Mouse (Mus musculus) macrophage (primary cell): ENCODE results near the gene Pacsin3. TPM values are rescaled to one million over a fixed set of nuclear protein-coding genes. Genes with fewer than 3 reads are reported as not detected.

Experiments used
- H3K27ac ChIP-seq: fragments of 350-480 bp; formaldehyde crosslinking; 2 replicates; pipeline ENCODE4 v1.9.0; 2021
- H3K36me3 ChIP-seq: fragments of 350-480 bp; formaldehyde crosslinking; 2 replicates; pipeline ENCODE4 v1.9.0; 2021; ENCODE audit errors: inconsistent target
- H3K4me3 ChIP-seq: fragments of 350-480 bp; formaldehyde crosslinking; 2 replicates; pipeline ENCODE4 v1.9.0; 2021; ENCODE audit errors: inconsistent target
- H3K79me2 ChIP-seq: fragments of 350-480 bp; formaldehyde crosslinking; 2 replicates; pipeline ENCODE4 v1.9.0; 2021; ENCODE audit errors: inconsistent target
- whole genome bisulfite sequencing: methylation state at CpG from one replicate; pipeline ENCODE4 v1.1.7; 2026; ENCODE audit warnings: inconsistent platforms; ENCODE audit not compliant: missing documents; 5-methylcytosine and 5-hydroxymethylcytosine counted together
- polyA plus RNA-seq: library from polyadenylated mRNA; stranded (reverse); fragments of 250-400 nt; gene quantifications from 3 replicates; pipeline ENCODE4 v1.2.4, GENCODE M21; 2018; ENCODE audit warnings: inconsistent platforms

The Pacsin3 gene
- polyA plus RNA-seq, 1 experiment from 2014 or later: 0.65 TPM

DNA sequence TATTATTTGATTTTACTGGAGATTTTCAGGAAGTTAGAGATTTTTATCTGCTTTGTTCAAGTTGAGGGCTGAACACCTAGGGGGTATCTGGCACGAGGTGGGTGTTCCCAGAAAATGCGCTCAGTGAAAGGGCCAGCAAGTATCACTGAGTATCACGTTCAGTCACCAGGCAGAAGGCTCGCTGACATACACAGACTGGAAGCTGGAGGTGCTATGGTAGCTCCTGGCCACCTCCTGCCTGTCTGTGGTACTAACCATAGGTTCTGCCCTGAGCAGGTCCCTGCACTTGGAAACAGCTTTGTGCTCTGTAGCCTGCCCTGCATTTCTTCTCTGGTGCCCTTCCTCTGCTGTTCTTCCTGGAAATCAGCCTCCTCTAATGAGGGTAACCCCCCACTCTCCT, 3.2 kb upstream of the Pacsin3 start:
- Histone ChIP-seq H3K4me3 (no peak overlapping the region), H3K27ac (no peak overlapping the region), H3K36me3 (no peaks in the 10 kb centered on the region), H3K79me2 (no peaks in the 10 kb centered on the region)
- 66% methylated on average over 4 of the region's 4 CpGs for WGBS

DNA sequence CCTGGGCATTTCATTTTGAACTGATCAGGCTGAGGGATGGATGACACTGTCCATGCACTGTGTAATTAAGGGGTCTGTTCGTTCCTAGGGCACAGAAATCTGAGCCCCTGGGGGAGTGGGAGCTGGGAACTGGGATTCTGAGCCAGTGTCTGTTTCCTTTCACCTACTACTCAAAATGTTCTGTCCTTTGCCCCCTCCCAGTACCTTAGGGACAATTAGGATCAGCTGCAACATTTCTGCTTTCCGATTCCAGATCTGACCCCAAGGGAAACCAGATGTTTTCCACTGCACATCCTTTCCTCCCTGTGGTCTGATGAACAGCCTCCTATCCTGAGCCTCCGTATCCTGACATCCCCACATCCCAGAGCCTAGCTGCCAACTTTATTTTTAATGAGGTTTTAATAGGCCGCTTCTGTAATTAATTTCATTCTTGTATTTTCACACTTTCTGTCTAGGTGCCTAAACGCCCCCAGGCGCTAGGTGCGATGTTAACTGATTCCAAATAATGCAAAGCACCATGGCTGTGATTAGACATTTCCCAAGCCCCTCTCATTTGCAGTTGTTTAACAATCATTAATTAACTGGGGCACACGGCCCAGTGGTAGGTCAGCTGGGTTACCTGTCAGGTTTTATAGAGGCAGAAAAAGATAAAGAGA, 901 bp upstream of the Pacsin3 start:
- H3K4me3 ChIP-seq: no peak overlapping the region
- H3K36me3 ChIP-seq: no peaks in the 10 kb centered on the region
- H3K27ac ChIP-seq: no peak overlapping the region
- H3K79me2 ChIP-seq: no peaks in the 10 kb centered on the region
- 67% methylated on average over 8 of the region's 8 CpGs for WGBS

DNA sequence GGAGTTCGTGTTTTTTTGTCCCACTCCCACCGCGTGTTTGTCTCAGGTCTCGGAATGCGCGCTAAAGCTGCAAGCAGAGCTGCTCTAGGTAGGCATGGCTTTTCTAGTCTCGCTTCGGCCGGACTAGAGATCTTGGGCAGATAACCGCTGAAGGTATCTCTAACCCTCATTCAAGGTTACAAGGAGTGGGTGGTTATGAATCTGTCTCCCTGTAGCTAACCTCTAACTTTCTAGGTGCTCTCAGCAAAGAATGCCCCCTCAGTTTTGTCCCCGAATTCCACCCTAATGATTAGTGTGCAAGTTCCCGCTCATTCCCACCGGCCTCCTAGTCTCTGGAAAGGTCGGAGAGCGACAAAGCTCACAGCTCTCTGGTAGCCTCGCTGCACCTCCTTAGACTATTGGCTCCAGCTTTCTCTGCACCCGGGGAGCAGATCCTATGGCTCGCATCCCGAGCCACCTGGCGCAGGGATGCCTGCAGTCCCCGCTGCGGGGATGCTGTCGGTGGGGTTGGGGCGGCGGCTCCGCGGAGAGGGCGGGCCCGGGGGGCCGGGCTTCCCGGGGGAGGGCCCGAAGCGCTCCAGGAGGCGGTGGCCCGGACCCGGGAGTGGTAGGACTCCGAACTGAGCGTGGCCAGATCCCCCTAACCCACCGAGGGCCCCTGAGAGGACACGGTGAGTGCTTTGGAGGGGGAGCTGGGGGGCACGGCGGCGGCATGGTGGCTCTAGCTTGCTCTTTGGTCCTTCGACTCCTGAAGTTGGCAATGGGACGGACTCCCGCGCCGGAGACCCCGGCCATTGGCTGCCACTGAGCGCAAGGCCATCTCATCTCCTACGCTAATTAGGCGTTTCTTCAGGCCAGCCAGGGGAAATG, 737 bp downstream of the Pacsin3 start:
- Histone ChIP-seq H3K36me3 (no peaks in the 10 kb centered on the region), H3K79me2 (no peaks in the 10 kb centered on the region), H3K27ac (no peak overlapping the region), H3K4me3 (peak overlapping the region; percentile 25)
- 2% methylated on average over 50 of the region's 52 CpGs for WGBS

DNA sequence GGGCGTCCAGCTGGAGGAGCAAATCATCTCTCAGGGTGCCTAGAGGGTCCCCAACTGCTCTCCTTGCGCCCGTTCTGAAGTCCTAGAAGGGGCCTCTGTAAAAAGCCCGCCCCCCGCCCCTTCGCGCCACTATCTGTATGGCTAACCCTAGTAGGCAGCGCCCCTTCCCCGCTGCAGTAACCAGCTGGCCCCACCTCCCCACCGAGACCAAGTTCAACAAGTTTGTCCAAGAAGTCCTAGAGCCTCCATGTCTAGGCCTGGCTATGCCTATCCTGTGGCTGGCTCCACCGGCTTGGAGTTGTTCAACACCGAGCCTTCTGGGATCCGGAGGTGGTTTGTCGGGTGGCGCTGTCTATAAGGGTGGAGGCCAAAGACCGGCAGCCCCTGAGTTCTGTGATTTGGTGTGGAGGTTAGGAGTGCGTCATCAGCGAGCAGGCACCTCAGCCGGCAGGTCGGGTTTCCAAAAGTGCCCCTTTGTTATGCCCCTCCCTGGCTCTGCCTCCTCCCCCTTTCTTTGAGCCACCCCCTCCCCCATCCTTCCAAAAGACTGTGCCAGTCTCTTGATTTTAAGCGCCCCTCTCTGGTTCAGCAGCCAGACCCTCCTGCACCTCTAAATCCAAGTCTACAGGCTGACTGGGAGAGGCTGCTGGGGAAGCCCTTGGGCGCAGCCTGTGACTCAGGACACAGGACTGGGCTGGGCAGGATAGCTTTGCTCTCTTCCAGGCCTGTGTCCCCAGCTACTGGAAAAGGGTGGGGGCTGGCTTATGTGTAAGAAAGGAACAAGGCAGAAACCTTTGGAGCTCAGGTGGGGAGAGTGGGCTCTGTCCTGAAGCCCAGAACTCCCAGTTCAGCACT, 1.6 kb downstream of the Pacsin3 start:
- WGBS: 14% methylated on average over 22 of the region's 22 CpGs
- no peak overlapping the region for H3K27ac ChIP-seq
- H3K79me2 ChIP-seq: no peaks in the 10 kb centered on the region
- H3K4me3 ChIP-seq: peak overlapping the region; percentile 25
- no peaks in the 10 kb centered on the region for H3K36me3 ChIP-seq

DNA sequence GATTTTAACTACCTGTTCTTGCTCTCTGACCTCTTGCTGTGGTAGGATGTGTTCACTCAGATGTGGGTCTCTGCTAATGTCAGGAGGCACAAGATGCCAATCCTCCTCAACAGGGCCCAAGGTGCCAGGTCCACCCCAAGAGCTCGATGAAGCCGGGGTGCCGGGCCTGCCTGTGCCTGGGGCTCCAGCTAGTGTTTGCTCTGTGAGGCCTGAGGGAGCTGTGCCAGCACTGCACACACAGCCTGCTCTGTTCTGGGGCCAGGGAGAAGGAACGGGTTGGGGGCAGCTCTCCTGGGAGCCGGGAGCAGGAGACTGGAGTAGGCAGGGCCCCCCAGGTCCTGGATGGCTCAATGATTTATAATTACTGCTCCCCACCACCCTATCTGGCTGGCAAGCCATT, 2.3 kb downstream of the Pacsin3 start:
- WGBS: 81% methylated on average over 5 of the region's 5 CpGs
- no peaks in the 10 kb centered on the region for H3K36me3 ChIP-seq
- H3K27ac ChIP-seq: no peak overlapping the region
- no peak overlapping the region for H3K4me3 ChIP-seq
- H3K79me2 ChIP-seq: no peaks in the 10 kb centered on the region

DNA sequence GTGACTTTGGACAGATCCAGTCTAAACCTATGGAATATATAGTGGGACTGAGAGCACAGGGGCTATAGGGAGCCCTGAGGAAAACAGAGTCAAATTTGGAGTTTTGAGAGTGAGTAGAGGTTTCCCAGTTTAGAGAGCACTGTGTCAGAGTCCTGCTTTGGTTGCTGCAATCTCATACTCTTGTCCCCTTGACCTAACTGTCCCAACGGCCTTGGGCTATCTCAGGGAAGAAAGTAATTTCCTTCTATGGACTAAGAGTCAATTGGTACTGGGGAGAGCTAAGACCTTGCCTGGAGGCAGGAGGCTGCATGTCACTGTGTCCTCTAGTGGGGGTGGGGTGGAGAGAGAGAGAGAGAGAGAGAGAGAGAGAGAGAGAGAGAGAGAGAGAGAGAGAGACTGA, 3.1 kb downstream of the Pacsin3 start:
- WGBS: 56% methylated on average over 1 of the region's 1 CpGs
- Histone ChIP-seq H3K36me3 (no peaks in the 10 kb centered on the region), H3K79me2 (no peaks in the 10 kb centered on the region), H3K4me3 (no peak overlapping the region), H3K27ac (no peak overlapping the region)

DNA sequence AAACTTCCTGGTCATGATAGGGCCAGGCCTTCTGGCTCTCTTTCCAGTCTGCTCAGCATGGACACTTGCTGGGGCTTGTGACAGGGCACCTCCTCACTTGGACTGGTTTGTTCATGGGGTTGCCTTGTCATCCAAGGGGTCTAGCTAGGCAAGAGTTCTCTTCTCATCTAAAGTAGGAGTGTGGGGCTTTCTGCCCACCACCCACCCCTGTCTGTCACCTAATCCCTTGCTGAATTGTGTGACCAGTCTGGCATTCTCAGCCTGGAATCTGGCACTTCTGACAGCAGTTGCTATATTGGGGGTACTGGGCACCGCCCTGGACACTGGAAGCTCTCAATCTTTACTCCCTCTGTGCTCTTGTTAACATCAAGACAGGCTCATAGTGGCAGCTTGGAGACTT, 3.7 kb downstream of the Pacsin3 start:
- no peaks in the 10 kb centered on the region for H3K36me3 ChIP-seq
- H3K27ac ChIP-seq: no peak overlapping the region
- H3K79me2 ChIP-seq: no peaks in the 10 kb centered on the region
- no peak overlapping the region for H3K4me3 ChIP-seq
- WGBS: 100% methylated on average over 1 of the region's 1 CpGs

DNA sequence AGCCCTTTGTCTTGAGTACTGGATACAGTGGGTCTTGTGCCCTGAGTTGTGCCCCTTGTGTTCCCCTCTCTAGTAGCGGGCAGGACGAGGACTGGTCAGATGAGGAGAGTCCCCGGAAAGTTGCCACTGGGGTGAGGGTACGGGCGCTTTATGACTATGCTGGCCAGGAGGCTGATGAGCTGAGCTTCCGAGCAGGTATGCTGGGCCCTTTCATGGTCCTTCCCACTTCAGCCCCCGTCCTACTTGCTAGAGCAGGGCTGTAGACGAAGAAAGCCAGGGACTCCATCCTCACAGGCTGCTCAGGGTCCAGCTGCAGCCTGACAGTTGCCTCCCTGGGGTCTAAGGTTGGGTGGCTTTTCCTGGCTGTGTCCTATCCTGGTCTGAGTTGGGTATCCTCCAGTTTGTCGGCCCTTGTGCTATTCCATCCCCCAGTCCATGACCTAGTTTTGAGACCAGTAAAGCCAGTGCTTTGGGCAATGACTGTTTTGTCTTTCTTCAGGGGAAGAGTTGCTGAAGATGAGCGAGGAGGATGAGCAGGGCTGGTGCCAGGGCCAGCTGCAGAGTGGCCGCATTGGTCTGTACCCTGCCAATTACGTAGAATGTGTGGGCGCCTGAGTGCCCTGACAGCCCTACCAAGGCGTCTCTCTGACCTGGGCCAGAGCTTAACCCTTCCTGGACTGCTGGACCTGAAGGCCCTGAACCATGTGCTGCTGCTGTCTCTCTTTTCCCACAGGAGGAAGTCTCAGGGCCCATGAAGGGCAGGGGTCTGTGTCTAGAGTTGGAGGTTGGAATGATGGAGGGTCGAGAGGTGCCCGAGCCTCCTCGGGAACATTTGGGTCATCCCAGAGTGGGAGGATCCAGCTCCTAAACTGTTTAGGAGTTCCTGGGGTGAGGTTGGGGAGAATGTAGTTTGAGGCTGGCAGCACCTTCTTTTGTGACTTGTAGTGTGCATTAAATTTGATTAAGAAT, 8.2 kb downstream of the Pacsin3 start:
- Histone ChIP-seq H3K79me2 (peaks cover 35% of the 10 kb centered on the region), H3K27ac (peak overlapping the region; percentile 64), H3K36me3 (peaks cover 21% of the 10 kb centered on the region; the same call in 1 of the 2 replicates), H3K4me3 (peak overlapping the region; percentile 32)
- 94% methylated on average over 17 of the region's 17 CpGs for WGBS

DNA sequence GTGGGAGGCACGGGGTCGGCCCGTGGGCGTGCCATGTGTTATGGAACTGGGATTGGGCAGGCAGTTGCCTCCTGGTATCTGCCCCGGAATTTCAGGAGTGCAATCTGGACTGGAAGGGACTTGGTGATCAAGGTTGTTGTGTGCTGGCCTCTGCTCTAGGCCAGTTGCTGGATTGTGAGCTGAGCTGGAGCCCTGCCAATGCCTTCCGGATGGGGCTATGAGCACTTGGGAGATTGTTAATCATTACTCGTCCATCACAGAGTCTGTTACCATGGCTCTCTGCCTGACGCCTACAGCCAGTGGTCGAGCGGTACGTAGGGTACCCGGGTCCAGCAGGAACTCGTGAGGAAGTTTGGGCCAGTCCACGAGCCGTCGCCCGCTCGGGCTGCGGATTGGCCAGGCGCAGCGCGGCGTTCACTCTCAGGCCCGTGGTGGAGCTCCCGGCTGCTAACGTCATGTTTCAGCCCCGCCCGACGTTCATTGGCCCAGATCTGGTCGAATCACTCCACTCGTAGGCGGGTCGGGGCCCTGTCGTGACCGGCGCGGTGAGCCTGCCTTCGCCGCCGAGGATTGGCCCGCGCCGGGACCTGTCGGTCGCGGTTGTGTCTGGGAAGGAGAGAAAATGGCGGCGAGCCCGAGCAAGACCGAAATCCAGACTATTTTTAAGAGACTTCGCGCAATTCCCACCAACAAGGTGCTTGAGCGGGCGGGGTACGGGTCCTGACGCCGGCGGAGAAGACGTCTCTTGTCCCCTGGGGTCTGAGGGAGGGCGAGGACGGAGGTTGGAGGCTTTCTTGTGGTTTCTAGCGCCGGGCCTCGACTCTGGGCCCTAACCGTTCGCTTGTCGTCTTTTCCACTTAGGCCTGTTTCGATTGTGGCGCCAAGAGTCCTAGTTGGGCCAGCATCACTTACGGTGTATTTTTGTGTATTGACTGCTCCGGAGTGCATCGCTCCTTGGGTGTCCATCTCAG, 9.2 kb downstream of the Pacsin3 start, which contains the start of gene Arfgap2:
Gene Arfgap2, plus strand, starts transcription at position 264 of the 971 bp plus-strand sequence.
- peak within 1 kb of the TSS; percentile 85 for H3K27ac ChIP-seq
- H3K4me3 ChIP-seq: peak within 1 kb of the TSS; percentile 98
- WGBS: 2% methylated on average over 70 of the region's 72 CpGs
- peaks cover 31% of the 10 kb centered on the region; the same call in 1 of the 2 replicates for H3K36me3 ChIP-seq
- peaks cover 44% of the 10 kb centered on the region for H3K79me2 ChIP-seq

DNA sequence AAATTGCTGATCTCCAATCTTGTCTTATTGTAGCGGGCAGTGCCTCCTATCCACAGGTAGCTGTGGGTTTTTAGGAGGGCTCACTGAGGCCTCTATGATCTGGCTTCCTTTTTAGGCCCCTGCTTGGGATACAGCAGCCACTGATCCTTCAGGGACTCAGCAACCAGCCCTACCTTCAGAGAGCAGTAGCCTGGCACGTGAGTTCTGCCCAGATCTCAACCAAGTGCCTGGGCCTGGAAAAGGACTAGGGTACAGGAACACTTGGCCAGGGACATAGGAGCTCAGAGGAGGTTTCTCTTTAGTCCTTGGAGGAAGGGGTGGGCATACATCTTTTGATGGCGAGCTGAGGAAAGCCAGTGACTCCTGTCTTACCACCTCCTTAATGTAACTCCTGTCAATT, 12.3 kb downstream of the Pacsin3 start:
- Histone ChIP-seq H3K79me2 (peaks cover 61% of the 10 kb centered on the region), H3K36me3 (peaks cover 57% of the 10 kb centered on the region; the same call in 1 of the 2 replicates), H3K4me3 (no peak overlapping the region), H3K27ac (no peak overlapping the region)
- 100% methylated on average over 3 of the region's 3 CpGs for WGBS

DNA sequence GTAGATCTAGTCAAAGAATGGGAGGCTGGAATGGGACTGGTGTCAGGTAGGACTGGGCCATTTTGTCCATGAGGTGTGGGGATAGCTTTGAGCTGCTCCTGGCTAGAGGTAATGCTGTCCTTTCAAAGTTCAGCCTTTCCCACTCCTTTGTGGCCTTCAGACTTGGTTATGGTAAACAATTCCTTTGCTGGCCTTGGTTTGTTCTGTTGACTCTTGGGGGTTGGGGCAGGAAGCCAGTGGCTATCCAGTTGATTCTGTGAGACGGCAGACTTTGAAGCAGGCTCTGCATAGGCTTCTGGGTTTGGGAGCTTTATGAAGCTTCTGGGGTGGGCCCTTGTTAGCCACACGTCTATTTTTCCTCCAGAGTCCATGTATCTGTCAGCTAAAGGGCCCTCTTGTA, 13.0 kb downstream of the Pacsin3 start:
- 97% methylated on average over 2 of the region's 2 CpGs for WGBS
- H3K27ac ChIP-seq: no peak overlapping the region
- no peak overlapping the region for H3K4me3 ChIP-seq
- peaks cover 64% of the 10 kb centered on the region; the same call in 1 of the 2 replicates for H3K36me3 ChIP-seq
- peaks cover 61% of the 10 kb centered on the region for H3K79me2 ChIP-seq

DNA sequence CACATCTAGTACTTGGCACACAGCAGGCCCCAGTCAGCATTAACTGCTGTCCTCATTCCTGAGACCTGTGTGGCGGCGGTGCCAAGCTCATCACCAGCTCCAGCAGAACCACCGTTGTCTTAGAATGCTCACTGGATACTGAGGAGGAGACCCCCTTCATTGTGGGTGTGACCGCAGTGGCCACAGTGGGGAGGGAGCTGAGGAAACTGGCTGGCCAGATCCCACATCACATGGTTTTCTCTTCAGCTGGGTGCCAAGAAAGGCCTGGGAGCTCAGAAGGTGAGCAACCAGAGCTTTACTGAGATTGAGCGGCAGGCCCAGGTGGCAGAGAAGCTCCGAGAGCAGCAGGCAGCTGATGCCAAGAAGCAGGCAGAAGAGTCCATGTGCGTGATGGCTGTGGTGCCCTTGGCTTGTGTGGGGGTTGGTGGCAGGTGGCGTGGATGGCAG, 14.0 kb downstream of the Pacsin3 start:
- Histone ChIP-seq H3K36me3 (peaks cover 74% of the 10 kb centered on the region), H3K79me2 (peaks cover 61% of the 10 kb centered on the region), H3K4me3 (no peak overlapping the region), H3K27ac (no peak overlapping the region)
- WGBS: 90% methylated on average over 8 of the region's 8 CpGs
